Mouse (Mus musculus): ENCODE data around the gene Ice2.

The Ice2 gene

GRCm38 (mm10) chr9:69458982-69459381 lies 61.3 kb downstream of the Ice2 start:
- DNase-seq (ENCODE audit: low read depth, low spot score): peak; percentile 24

GRCm38 (mm10) chr9:69459876-69460275 lies 62.2 kb downstream of the Ice2 start:
- peak; percentile 26 for DNase-seq (ENCODE audit: low read depth, low spot score)

DNA sequence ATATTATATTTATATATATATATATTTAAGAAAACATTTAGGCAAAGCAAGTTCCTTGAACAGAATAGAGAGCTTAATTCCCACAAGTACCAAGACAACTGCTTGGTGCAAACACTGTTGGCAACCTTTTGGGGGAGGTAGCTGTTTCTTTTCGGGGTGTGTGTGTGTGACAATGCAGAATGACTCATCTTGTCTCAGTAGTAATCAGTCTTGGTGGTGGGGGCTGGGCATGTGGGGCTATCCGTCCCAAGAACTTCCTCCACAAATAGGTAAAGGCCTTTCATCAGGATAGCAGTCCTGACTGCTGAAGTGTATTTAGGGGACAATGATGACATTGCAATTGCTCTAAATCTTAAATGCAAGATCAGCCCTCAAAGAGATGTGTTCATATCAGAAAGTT lies 65.3 kb downstream of the Ice2 start:
- no peak for DNase-seq (ENCODE audit: low read depth, low spot score)

DNA sequence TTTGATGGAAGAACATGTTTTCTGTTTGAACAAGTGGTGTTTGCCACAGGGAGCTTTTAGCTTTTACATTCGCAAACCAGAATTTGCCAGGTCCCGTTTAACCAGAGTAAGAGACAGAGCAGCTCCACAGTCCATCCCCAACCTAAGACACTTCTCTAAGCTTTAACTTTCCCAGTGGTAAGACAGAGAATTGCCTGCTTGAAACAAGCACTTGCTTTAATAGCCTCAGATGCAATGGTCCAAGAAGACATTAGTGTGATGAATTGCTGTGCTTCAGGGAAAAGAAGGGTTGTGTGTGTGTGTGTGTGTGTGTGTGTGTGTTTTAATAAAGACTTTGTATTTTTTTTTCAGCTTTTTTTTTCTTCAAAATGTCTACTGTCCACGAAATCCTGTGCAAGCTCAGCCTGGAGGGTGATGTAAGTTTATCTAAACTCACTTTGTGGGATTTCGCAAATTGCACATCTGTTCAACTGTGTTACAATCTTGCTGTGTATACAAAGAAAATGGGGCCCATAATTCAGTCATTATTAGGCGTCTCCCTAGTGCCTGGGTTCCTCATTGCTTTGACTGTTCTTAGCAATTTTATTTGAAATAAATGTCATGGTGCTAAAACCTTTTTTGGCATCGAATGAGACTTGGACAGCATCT lies 66.5 kb downstream of the Ice2 start:
- DNase-seq (ENCODE audit: low read depth, low spot score): no peak

DNA sequence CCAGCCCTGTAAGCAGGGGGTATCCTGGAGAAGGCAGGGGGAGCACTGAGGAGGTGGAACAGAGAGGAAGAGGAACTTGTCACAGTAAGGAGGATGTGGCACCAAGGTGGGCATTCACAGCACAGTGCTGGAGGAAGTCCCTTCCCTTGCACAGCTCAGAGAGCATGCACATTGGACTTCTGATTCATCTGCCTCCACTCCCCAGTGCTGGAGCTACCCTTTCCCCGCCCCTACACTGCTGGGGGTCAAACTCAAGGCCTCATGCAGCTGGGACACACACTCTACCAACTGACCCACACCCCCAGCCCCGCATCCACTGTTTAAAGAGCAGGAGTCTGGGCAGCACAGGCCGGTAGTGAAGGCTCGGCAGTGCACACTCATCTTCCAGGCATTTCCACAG lies 68.4 kb downstream of the Ice2 start:
- no peak for DNase-seq (ENCODE audit: low read depth, low spot score)

DNA sequence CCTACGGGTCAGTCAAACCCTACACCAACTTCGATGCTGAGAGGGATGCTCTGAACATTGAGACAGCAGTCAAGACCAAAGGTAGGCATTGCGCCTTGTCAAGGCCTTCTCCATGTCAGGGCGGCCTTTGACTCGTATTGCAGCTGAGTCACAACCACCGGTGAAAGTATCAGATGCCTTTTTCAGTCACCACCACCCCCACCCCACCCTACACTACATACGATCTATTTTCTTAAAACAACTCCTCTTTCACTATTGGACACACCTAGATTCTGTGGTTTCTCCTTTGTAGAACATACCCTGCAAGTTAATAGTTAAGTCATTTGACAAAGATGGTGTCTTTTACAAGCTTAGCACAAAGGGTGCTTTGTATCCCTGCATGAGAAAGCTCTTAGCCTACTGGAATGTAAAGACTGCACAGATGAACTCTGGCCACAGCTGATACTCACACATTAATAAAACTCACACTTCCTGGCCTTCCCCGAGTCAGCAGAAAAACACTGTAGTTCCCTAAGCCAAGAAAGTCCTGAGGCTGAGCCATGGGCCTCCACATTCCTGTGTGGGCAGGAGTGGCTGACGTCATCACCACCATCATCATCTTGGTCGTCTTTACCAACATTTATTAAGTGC lies 69.7 kb downstream of the Ice2 start:
- DNase-seq (ENCODE audit: low read depth, low spot score): no peak

DNA sequence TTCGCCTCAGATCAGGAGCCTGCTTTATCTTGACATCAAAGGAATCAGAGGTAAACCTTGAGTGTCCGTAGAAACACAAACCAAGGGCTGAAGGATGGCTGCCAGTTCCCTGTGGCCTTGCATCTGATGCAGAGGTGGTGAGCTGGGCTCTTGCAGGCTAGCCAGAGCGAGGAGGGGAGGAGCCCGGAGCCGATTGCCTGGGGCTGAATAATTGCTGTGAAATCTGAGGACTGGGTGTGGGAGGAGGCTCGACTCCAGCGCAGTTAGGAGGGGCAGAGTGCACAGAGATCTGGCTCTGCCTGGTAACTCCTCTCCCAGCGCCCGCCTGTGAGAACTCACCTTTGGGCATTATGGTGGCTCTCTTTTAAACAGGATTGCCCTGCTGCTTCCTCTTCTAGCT lies 71.3 kb downstream of the Ice2 start:
- peak; percentile 75 for DNase-seq (ENCODE audit: low read depth, low spot score)

DNA sequence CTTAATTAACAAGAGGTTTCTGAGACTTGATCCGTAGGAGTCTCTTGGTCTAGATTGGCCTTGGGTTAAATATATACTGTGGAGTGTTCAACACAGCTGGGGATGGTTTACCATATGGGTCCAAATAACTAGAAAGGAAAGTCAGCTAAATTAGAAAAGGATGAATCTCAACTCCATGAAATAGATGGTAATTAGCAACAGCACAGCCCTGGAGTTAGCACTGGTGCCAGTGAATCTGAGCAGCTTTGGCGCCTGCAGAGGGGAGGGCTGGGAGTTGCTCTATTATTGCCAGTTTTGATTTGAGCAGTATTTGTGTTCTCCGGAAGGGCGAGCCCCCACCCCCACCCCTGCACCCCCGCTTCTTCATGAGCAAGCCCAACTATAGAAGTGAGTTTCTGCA lies 72.7 kb downstream of the Ice2 start:
- no peak for DNase-seq (ENCODE audit: low read depth, low spot score)

DNA sequence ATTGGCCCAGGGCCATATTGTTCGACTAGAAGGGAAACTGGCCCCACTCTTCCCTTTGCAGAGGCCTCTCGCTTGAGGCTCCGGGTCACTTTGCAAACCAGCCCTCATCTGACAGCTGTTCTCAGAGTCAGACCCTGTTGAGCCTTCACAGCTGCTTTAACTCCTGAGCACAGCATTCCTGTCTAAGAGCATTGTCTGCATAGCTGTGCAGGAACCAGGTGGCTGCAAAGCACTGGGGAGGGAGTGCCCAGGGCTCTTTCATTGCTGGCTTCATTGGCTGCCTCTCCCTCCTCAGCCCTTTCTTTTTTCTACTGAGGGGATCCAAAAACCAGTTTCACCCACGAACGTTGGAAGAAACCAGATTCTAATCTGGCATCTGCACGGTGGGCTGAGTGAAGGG lies 73.2 kb downstream of the Ice2 start:
- no peak for DNase-seq (ENCODE audit: low read depth, low spot score)

DNA sequence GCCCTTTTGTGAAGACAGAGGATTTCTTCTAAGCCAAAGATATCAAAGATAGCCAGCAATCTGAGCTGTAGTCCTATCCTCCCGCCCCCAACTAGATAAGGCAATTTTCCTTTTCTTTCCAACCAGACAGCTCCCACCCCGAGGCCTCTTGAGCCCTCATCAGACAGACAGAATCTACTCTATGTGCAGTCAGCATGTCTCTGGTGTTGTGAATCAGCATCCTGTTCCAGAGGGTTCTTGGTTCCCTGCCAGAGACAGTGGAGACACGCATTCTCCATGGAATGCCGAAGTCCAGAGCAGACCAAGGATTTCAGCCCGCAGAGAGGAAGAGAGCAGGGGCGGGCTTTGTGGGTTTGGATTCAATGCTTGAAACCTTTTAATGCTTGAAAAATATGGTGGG lies 75.0 kb downstream of the Ice2 start:
- DNase-seq (ENCODE audit: low read depth, low spot score): no peak

DNA sequence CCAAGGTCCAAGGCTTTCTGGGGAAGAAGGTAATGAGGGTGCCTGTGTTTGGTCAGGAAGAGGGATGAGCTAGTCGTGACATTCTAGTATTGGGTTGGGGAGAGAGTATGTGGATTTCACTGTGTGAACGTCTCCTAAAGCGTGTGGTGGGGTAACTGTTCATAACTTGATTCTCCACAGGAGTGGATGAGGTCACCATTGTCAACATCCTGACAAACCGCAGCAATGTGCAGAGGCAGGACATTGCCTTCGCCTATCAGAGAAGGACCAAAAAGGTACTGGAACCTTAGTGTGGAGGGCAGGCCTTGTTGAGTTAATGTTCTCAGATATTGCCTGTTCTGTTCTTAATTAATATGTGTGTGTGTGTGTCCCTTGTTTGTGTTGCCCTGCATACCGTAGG lies 78.2 kb downstream of the Ice2 start:
- no peak for DNase-seq (ENCODE audit: low read depth, low spot score)

DNA sequence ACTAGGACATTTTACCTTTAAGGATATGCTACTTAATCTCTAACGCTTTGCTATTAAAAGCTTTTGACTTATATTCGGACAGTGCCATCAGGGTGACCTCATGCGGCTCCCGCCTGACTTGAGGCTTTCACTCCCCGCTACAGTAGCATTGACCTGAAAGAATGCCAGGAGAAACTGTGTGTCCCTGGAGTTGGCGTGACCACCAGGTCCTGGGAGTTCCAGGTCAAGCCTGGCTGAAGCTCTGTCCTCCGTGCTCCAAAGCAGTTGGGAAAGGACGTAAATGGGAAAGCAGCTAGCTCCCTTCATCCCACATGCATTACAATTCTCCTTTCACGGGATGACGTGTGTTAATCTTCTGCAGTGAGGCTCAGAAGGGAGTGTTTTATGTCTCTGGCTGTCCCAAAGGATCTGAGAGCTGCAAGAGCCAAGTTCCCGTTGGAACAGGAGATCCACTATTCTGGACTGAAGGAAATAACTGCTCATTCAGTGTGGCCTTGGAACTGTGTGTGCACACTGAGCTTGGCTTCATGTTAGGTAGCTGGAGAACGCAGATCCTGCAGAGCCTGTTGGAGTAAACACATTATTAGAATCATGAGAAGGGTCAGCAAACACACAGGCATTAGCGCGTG lies 79.6 kb downstream of the Ice2 start:
- no peak for DNase-seq (ENCODE audit: low read depth, low spot score)

DNA sequence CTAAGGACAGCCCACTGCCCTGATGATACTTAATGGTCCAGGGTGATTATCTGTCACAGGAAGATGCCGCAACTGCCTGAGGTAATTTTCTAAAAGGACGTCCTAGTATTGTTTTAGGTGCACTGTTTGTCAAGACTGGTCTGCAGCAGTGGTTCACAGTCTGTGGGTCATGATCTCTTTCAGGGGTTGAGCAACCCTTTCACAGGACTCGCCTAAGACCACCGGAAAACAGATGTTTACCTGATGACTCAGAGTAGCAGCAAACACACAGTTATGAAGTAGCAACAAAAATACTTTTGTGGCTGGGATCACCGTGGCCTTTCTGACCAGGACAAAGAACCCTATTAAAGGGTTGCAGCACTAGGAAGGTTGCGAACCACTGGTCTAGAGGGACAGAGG lies 80.1 kb downstream of the Ice2 start:
- no peak for DNase-seq (ENCODE audit: low read depth, low spot score)

DNA sequence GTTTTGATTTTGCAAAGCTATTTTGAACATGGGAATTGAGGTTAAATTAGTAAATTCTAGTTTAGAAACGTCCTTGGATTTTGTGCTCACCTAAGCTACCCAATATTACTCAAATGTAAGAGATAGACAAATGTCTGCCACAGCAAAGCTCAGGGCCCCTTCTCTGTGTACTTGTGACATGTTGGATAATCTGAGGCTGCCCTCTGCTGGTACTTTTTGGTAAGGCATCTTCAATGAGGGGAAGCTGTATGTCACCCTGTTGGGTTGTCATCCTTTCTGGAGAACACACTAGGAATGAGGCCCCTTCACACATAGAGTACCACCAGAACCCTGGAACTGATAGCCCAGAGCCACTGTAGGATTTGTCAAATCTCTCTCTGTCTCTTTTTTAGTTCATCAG lies 82.6 kb downstream of the Ice2 start:
- DNase-seq (ENCODE audit: low read depth, low spot score): peak; percentile 78
